Mouse (Mus musculus): ENCODE results near the gene Srf. TPM values are rescaled to one million over a fixed set of nuclear protein-coding genes. Genes with fewer than 3 reads are reported as not detected.

Srf gene
- 7.0 and 8.9 TPM in 2 replicates for polyA plus RNA-seq (2015; fragmentation: Nextera tagmentation; extraction: Ambion mirVana)

DNA sequence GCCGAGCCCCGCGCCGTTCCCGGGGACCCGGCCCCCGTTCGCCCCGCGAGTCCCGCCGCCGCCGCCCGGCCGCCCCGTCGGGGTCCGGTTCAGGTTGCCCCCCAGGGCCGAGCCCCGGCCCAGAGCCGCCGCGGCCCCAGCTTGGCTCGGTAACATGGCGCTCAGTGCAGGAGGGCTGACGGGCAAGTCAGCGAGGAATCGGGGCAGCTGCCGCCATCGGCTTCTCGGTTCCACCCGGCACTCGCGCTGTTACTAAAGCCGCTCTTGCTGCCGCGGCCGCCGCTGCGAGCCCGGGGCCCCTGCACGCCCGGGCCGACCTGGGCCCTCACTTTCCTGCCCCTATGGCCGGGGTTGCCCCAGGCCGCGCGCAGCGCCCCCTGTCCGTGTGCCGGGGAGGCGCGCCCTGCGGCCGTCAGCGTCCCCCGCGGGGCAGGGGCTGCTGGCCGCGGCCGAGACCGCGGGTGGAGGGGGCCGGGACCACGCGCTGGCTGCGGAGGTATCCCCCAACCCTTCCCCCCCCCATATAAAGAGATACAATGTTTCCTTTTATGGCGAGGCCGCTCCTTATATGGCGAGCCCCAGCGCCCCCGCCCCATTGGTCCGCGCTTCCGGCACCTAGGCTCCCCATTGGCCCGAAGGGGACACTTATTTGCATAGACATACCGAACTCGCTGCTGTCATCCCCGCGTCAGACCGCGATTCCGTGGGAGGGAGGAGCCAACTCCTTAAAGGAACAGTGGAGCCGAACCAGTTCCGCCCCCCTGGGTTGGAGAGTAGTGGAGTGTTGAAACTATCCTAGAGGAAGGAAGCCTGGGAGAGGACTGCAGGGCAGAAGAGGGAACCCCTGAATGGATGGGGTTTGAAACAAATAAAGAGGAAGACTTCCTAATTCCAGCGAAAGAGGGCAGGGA is at the start of gene Srf:
Gene Srf (minus strand): TSS at position 503 of the 911 bp plus-strand sequence.
- H3K27me3 ChIP-seq (ENCODE audit: control insufficient read depth, insufficient read depth, low read length): no peaks in the 10 kb centered on the region
- H3K4me3 ChIP-seq (replicated peaks; ENCODE audit: low read length): peak within 1 kb of the TSS; percentile 97
- peak within 1 kb of the TSS; percentile 88 for H3K4me2 ChIP-seq (ENCODE audit: low read depth, low read length)
- H3K9me3 ChIP-seq (replicated peaks; ENCODE audit: control insufficient read depth, low read length): no peaks in the 10 kb centered on the region
- peak within 1 kb of the TSS; percentile 94 for H3K27ac ChIP-seq (ENCODE audit: low read length)
- peaks cover 23% of the 10 kb centered on the region for H3K4me1 ChIP-seq (ENCODE audit: control insufficient read depth, insufficient read depth, low read length)
- H3K36me3 ChIP-seq (ENCODE audit: control insufficient read depth, insufficient read depth, low read length): peaks cover 6% of the 10 kb centered on the region
- WGBS: under 1% methylated on average over 80 of the region's 87 CpGs
- peak within 1 kb of the TSS; percentile 100 for H3K9ac ChIP-seq (ENCODE audit: low read length)
- peak; percentile 93 for ATAC-seq (ENCODE audit: insufficient read depth, low FRiP score)

DNA sequence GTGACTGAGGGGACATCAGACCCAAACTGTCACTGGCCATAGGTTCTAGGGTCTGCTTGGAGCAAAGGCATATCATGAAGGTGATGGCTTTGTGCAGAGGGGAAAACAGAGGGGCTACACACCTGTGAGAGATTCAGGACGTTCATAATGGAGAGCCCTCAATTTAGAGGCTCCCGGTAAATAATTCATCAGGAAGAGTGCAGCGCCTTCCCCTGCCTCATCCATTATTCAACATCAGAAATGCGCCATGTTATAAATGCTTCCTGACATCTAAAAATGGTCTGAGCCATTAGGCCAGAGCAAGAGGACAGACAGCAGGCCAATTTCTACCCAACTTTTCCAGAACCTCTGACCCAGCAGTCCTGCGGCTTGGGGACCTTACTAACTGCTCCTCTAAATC is 49.2 kb upstream of the Srf start:
- H3K36me3 ChIP-seq (ENCODE audit: control insufficient read depth, insufficient read depth, low read length): no peaks in the 10 kb centered on the region
- ATAC-seq (ENCODE audit: insufficient read depth, low FRiP score): no peak
- H3K4me2 ChIP-seq (ENCODE audit: low read depth, low read length): no peak overlapping the region
- H3K27me3 ChIP-seq (ENCODE audit: control insufficient read depth, insufficient read depth, low read length): no peaks in the 10 kb centered on the region
- 0 out of 2 replicates have a peak overlapping the region, but pooled peaks have one; percentile 12 for H3K9ac ChIP-seq (ENCODE audit: low read length)
- H3K4me3 ChIP-seq (replicated peaks; ENCODE audit: low read length): no peak overlapping the region
- H3K4me1 ChIP-seq (ENCODE audit: control insufficient read depth, insufficient read depth, low read length): peaks cover 20% of the 10 kb centered on the region
- WGBS: 70% methylated on average over 5 of the region's 5 CpGs
- no peak overlapping the region for H3K27ac ChIP-seq (ENCODE audit: low read length)
- H3K9me3 ChIP-seq (replicated peaks; ENCODE audit: control insufficient read depth, low read length): no peaks in the 10 kb centered on the region

DNA sequence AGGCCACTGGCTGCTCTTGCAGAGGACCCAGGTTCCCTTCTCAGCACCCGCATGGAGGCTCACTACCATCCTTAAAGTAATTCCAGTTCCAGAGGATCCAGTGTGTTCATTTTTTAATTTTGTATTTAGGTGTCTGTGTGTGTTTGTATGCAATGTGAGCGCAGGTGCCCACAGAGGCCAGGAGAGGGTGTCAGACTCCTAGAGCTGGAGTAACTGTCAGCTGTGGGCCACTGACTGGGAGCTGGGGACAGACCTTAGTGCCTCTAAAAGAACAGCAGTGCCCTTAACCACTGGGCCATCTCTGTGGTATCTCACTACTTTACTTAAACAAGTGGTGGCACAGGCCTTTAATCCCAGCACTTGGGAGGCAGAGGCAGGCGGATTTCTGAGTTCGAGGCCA is 47.3 kb upstream of the Srf start:
- no peak for ATAC-seq (ENCODE audit: insufficient read depth, low FRiP score)
- 97% methylated on average over 4 of the region's 4 CpGs for WGBS
- no peaks in the 10 kb centered on the region for H3K27me3 ChIP-seq (ENCODE audit: control insufficient read depth, insufficient read depth, low read length)
- H3K4me3 ChIP-seq (replicated peaks; ENCODE audit: low read length): no peak overlapping the region
- H3K27ac ChIP-seq (ENCODE audit: low read length): no peak overlapping the region
- H3K4me2 ChIP-seq (ENCODE audit: low read depth, low read length): no peak overlapping the region
- H3K36me3 ChIP-seq (ENCODE audit: control insufficient read depth, insufficient read depth, low read length): no peaks in the 10 kb centered on the region
- no peak overlapping the region for H3K9ac ChIP-seq (ENCODE audit: low read length)
- H3K4me1 ChIP-seq (ENCODE audit: control insufficient read depth, insufficient read depth, low read length): peaks cover 12% of the 10 kb centered on the region
- no peaks in the 10 kb centered on the region for H3K9me3 ChIP-seq (replicated peaks; ENCODE audit: control insufficient read depth, low read length)

DNA sequence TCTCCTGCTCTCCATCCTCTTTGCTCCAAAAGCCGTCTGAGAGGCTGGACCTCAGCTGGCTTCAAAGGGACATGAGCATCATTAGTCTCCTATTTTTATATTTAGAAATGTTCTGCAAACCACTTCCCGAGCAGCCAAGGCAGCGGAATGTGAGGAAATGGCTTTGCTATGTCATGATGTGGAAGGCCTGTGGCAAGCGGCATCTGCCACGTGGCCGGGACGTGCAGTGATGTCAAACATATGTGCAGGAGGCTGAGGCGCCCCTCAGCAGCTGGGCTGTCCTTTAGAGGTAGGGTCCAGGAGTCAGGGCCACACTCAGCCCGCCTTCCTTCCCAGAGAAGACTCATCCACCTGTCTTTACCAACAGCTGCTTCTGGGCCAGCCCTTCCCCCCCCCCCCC is 46.2 kb upstream of the Srf start:
- ATAC-seq (ENCODE audit: insufficient read depth, low FRiP score): 0 out of 2 replicates have a peak, but pooled peaks have one; percentile 22
- no peak overlapping the region for H3K4me3 ChIP-seq (replicated peaks; ENCODE audit: low read length)
- no peak overlapping the region for H3K9ac ChIP-seq (ENCODE audit: low read length)
- H3K36me3 ChIP-seq (ENCODE audit: control insufficient read depth, insufficient read depth, low read length): no peaks in the 10 kb centered on the region
- peaks cover 12% of the 10 kb centered on the region for H3K4me1 ChIP-seq (ENCODE audit: control insufficient read depth, insufficient read depth, low read length)
- H3K27me3 ChIP-seq (ENCODE audit: control insufficient read depth, insufficient read depth, low read length): no peaks in the 10 kb centered on the region
- H3K27ac ChIP-seq (ENCODE audit: low read length): peak overlapping the region; percentile 52; the same call in 1 of the 2 replicates
- H3K9me3 ChIP-seq (replicated peaks; ENCODE audit: control insufficient read depth, low read length): no peaks in the 10 kb centered on the region
- H3K4me2 ChIP-seq (ENCODE audit: low read depth, low read length): no peak overlapping the region
- 49% methylated on average over 9 of the region's 9 CpGs for WGBS

DNA sequence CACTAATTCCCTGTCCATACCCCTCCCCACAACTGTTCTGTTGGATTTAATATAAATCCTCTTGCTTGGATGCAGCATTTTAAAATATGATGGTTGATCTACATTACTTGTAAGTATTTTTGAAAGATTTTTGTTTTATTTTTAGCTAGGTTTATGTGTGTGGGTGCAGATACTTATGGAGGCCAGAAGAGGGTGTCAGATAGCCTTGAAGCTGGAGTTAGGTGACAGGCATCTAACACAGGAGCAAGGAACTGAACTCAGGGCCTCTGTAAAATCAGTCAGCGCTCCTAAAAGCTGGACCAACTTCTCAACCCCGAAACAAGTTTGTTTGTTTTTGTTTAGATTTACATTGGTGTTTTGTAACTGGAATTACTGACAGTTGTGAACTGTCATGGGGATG is 44.6 kb upstream of the Srf start:
- WGBS: 94% methylated on average over 2 of the region's 2 CpGs

DNA sequence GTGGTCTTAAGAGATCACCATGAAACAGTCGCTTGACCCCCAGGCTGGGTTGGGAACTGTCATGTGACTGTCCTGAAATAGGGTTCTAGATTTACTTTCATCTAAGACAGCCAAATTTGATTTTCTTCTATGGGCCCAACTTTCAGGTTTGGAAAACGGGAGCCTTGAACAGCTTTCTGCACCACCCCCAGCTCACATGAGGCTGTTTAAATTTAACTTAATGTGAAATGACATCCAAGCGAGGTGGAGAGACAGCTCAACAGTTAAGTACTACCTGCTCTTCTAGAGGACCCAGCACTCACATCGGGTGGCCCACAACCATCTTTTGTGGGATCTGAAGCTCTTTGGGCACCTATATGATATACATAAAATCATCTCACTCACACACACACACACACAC is 43.0 kb upstream of the Srf start:
- peaks cover 14% of the 10 kb centered on the region for H3K4me1 ChIP-seq (ENCODE audit: control insufficient read depth, insufficient read depth, low read length)
- WGBS: 84% methylated on average over 4 of the region's 4 CpGs

More for the DNA sequence above, 44.6 kb upstream of the Srf start:
- Histone ChIP-seq H3K27ac (ENCODE audit: low read length) (no peak overlapping the region), H3K9me3 (replicated peaks; ENCODE audit: control insufficient read depth, low read length) (no peaks in the 10 kb centered on the region), H3K36me3 (ENCODE audit: control insufficient read depth, insufficient read depth, low read length) (no peaks in the 10 kb centered on the region), H3K4me2 (ENCODE audit: low read depth, low read length) (no peak overlapping the region), H3K9ac (ENCODE audit: low read length) (no peak overlapping the region), H3K4me1 (ENCODE audit: control insufficient read depth, insufficient read depth, low read length) (peaks cover 11% of the 10 kb centered on the region), H3K27me3 (ENCODE audit: control insufficient read depth, insufficient read depth, low read length) (no peaks in the 10 kb centered on the region), H3K4me3 (replicated peaks; ENCODE audit: low read length) (no peak overlapping the region)
- ATAC-seq (ENCODE audit: insufficient read depth, low FRiP score): no peak

DNA sequence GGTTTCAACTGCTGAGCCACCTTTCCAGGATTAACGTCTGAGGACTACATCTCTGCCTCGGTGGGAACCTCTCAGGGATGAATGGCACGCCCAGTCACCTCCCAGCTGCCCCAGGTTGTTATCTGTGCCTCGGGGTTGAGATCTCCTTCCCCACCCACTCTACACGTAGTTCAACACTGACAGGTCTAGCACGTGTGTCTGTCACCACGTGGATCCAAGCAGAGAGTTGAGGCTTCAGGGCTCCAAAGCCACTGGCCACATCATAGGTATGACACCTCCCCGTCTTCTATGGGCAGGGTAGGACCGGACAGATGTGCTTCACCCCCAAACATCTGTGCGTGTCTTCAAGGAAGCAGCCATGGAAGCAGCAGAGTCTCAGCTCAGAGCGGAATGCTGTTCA is 42.0 kb upstream of the Srf start:
- WGBS: 81% methylated on average over 11 of the region's 11 CpGs
- H3K4me2 ChIP-seq (ENCODE audit: low read depth, low read length): no peak overlapping the region
- ATAC-seq (ENCODE audit: insufficient read depth, low FRiP score): no peak
- H3K9ac ChIP-seq (ENCODE audit: low read length): no peak overlapping the region
- H3K27ac ChIP-seq (ENCODE audit: low read length): no peak overlapping the region
- H3K4me1 ChIP-seq (ENCODE audit: control insufficient read depth, insufficient read depth, low read length): peaks cover 21% of the 10 kb centered on the region
- no peaks in the 10 kb centered on the region for H3K36me3 ChIP-seq (ENCODE audit: control insufficient read depth, insufficient read depth, low read length)
- H3K4me3 ChIP-seq (replicated peaks; ENCODE audit: low read length): no peak overlapping the region
- no peaks in the 10 kb centered on the region for H3K27me3 ChIP-seq (ENCODE audit: control insufficient read depth, insufficient read depth, low read length)
- H3K9me3 ChIP-seq (replicated peaks; ENCODE audit: control insufficient read depth, low read length): no peaks in the 10 kb centered on the region

More for the DNA sequence above, 43.0 kb upstream of the Srf start:
- Histone ChIP-seq H3K27ac (ENCODE audit: low read length) (no peak overlapping the region), H3K4me2 (ENCODE audit: low read depth, low read length) (no peak overlapping the region), H3K4me3 (replicated peaks; ENCODE audit: low read length) (no peak overlapping the region), H3K27me3 (ENCODE audit: control insufficient read depth, insufficient read depth, low read length) (no peaks in the 10 kb centered on the region), H3K36me3 (ENCODE audit: control insufficient read depth, insufficient read depth, low read length) (no peaks in the 10 kb centered on the region), H3K9ac (ENCODE audit: low read length) (no peak overlapping the region), H3K9me3 (replicated peaks; ENCODE audit: control insufficient read depth, low read length) (no peaks in the 10 kb centered on the region)
- ATAC-seq (ENCODE audit: insufficient read depth, low FRiP score): no peak

DNA sequence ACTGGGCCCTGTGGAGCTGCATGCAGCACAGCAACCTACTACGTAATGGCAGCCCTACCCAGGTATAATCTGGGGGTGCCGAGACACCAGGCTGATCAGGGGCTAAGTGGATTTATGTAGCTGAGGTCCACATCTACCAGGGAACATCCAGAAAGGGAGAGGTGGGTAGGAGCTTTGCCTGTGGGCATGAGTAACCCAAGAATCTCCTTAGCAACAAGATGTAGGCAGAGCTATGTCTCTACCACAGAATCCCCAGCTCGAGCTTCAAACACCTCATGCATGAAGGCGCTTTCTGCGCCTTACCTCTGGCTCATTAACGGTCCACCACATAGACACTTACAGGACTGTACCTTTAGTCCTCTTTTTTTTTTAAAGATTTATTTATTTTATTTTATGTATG is 39.4 kb upstream of the Srf start:
- H3K9me3 ChIP-seq (replicated peaks; ENCODE audit: control insufficient read depth, low read length): no peaks in the 10 kb centered on the region
- H3K27ac ChIP-seq (ENCODE audit: low read length): peak overlapping the region; percentile 51; the same call in 1 of the 2 replicates
- H3K9ac ChIP-seq (ENCODE audit: low read length): no peak overlapping the region
- no peaks in the 10 kb centered on the region for H3K36me3 ChIP-seq (ENCODE audit: control insufficient read depth, insufficient read depth, low read length)
- H3K27me3 ChIP-seq (ENCODE audit: control insufficient read depth, insufficient read depth, low read length): no peaks in the 10 kb centered on the region
- no peak overlapping the region for H3K4me2 ChIP-seq (ENCODE audit: low read depth, low read length)
- no peak overlapping the region for H3K4me3 ChIP-seq (replicated peaks; ENCODE audit: low read length)
- H3K4me1 ChIP-seq (ENCODE audit: control insufficient read depth, insufficient read depth, low read length): peaks cover 26% of the 10 kb centered on the region
- no peak for ATAC-seq (ENCODE audit: insufficient read depth, low FRiP score)
- WGBS: 86% methylated on average over 6 of the region's 6 CpGs

DNA sequence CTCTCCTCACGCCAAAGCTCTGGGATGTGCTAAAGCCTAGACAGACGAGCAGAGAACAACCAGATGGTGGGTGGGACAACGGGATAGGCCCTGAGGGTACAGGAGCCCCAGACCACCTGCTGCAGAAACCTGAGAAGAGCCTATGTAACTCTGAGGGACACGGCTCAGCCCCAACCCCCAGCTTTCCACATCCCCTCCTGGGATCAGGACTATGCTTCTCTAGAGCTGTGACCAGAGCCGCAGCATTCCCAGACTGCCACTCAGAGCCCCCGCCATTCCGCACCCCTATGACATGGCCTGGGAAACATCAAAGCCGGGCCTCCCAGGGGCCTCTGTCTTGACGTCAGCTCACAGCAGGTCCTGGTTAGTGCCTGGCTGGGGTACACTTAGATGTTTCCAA is 38.6 kb upstream of the Srf start:
- Histone ChIP-seq H3K9me3 (replicated peaks; ENCODE audit: control insufficient read depth, low read length) (no peaks in the 10 kb centered on the region), H3K4me3 (replicated peaks; ENCODE audit: low read length) (no peak overlapping the region), H3K27ac (ENCODE audit: low read length) (peak overlapping the region; percentile 51), H3K27me3 (ENCODE audit: control insufficient read depth, insufficient read depth, low read length) (no peaks in the 10 kb centered on the region), H3K4me2 (ENCODE audit: low read depth, low read length) (no peak overlapping the region), H3K9ac (ENCODE audit: low read length) (peak overlapping the region; percentile 48), H3K4me1 (ENCODE audit: control insufficient read depth, insufficient read depth, low read length) (peaks cover 26% of the 10 kb centered on the region), H3K36me3 (ENCODE audit: control insufficient read depth, insufficient read depth, low read length) (no peaks in the 10 kb centered on the region)
- WGBS: 35% methylated on average over 9 of the region's 9 CpGs
- peak; percentile 14; the same call in 1 of the 2 replicates for ATAC-seq (ENCODE audit: insufficient read depth, low FRiP score)

Data from stomach, embryonic 16.5 days (tissue).